Mouse (Mus musculus) lung, postnatal 0 days (tissue): ENCODE measurements at regions not wholly inside any gene's neighbourhood (a gene's known extent, or its start where the extent isn't known, plus 50 kb on each side); places are given as distances from the start of the nearest gene placed in this dataset.

Experiments used
- ATAC-seq: fragments of 200-750 bp; cut with Nextera tagmentation; 2 replicates; pipeline ENCODE4 v1.8.0; 2017; ENCODE audit warnings: moderate library complexity
- DNase-seq: peaks from one replicate; pipeline ENCODE4 v3.0.0-alpha.2; 2016; ENCODE audit warnings: low spot score
- H3K27ac ChIP-seq: fragments of 300-500 bp; sonication (generic); 2 replicates; pipeline ENCODE4 v1.5.1; 2014; ENCODE audit warnings: antibody characterized with exemption, mild to moderate bottlenecking, low read length, mixed read lengths
- H3K27me3 ChIP-seq: fragments of 300-500 bp; sonication (generic); replicated peaks from 2 replicates; pipeline ENCODE4 v1.6.1; 2014; ENCODE audit warnings: low read length, mixed read lengths; ENCODE audit not compliant: insufficient read depth
- H3K36me3 ChIP-seq: fragments of 300-500 bp; sonication (generic); 2 replicates; pipeline ENCODE4 v1.6.1; 2014; ENCODE audit warnings: low read length, mixed read lengths; ENCODE audit not compliant: insufficient read depth
- H3K4me1 ChIP-seq: fragments of 300-500 bp; sonication (generic); 2 replicates; pipeline ENCODE4 v1.6.1; 2014; ENCODE audit warnings: antibody characterized with exemption, low read depth, low read length, mixed read lengths; ENCODE audit not compliant: insufficient read depth
- H3K4me2 ChIP-seq: fragments of 300-500 bp; sonication (generic); replicated peaks from 2 replicates; pipeline ENCODE4 v1.6.1; 2014; ENCODE audit warnings: low read depth, mild to moderate bottlenecking, low read length, moderate library complexity, mixed read lengths
- H3K4me3 ChIP-seq: fragments of 300-500 bp; sonication (generic); 2 replicates; pipeline ENCODE4 v1.5.1; 2014; ENCODE audit warnings: low read depth, low read length
- H3K9ac ChIP-seq: fragments of 300-500 bp; sonication (generic); replicated peaks from 2 replicates; pipeline ENCODE4 v1.6.1; 2014; ENCODE audit warnings: low read depth, mild to moderate bottlenecking
- H3K9me3 ChIP-seq: fragments of 300-500 bp; sonication (generic); 2 replicates; pipeline ENCODE4 v1.6.1; 2016; ENCODE audit warnings: low read length, mixed read lengths
- CTCF ChIP-seq: IDR thresholded peaks from 2 replicates; pipeline ENCODE4 v1.5.1; 2016; ENCODE audit warnings: antibody characterized with exemption, mild to moderate bottlenecking
- EP300 ChIP-seq: IDR thresholded peaks from 2 replicates; pipeline ENCODE4 v1.6.1; 2016; ENCODE audit warnings: antibody characterized with exemption, mild to moderate bottlenecking, control low read depth
- WGBS: fragments of 180-500 bp; shearing (Covaris S2); extraction: QIAGEN DNeasy Blood & Tissue Kit; methylation state at CpG from one replicate; pipeline ENCODE4 v1.1.7; 2014; 5-methylcytosine and 5-hydroxymethylcytosine counted together

GRCm38 (mm10) chr10:9544041-9544786 lies 130.8 kb downstream of the Samd5 start:
- Histone ChIP-seq H3K27ac (no peak overlapping the region), H3K36me3 (no peaks in the 10 kb centered on the region), H3K9me3 (no peaks in the 10 kb centered on the region), H3K4me3 (no peak overlapping the region), H3K4me2 (no peak overlapping the region), H3K4me1 (no peaks in the 10 kb centered on the region), H3K27me3 (no peaks in the 10 kb centered on the region), H3K9ac (no peak overlapping the region)
- DNase-seq: no peak
- TF ChIP-seq EP300: no peak
- TF ChIP-seq CTCF: no peak
- 58% methylated on average over 4 of the region's 4 CpGs for WGBS
- ATAC-seq: no peak

GRCm38 (mm10) chr10:9541579-9541978 lies 133.4 kb downstream of the Samd5 start:
- no peak for DNase-seq
- Histone ChIP-seq H3K4me3 (no peak overlapping the region), H3K27me3 (no peaks in the 10 kb centered on the region), H3K4me2 (no peak overlapping the region), H3K9me3 (no peaks in the 10 kb centered on the region), H3K36me3 (no peaks in the 10 kb centered on the region), H3K9ac (no peak overlapping the region), H3K4me1 (no peaks in the 10 kb centered on the region), H3K27ac (no peak overlapping the region)
- ATAC-seq: no peak
- TF ChIP-seq CTCF: no peak
- no peak for TF ChIP-seq EP300
- WGBS: 50% methylated on average over 1 of the region's 1 CpGs

- 75% methylated on average over 3 of the region's 3 CpGs for WGBS
- H3K4me3 ChIP-seq: no peak overlapping the region
- TF ChIP-seq EP300: no peak
- no peak for TF ChIP-seq CTCF
- no peak overlapping the region for H3K4me2 ChIP-seq
- DNase-seq (peak; percentile 53), ATAC-seq (peak; percentile 49)
- no peaks in the 10 kb centered on the region for H3K9me3 ChIP-seq
- no peak overlapping the region for H3K9ac ChIP-seq
- H3K36me3 ChIP-seq: no peaks in the 10 kb centered on the region
- no peaks in the 10 kb centered on the region for H3K4me1 ChIP-seq
- no peaks in the 10 kb centered on the region for H3K27me3 ChIP-seq
- H3K27ac ChIP-seq: no peak overlapping the region
Measured at GRCm38 (mm10) chr10:9537686-9538085, 137.3 kb downstream of the Samd5 start.

DNA sequence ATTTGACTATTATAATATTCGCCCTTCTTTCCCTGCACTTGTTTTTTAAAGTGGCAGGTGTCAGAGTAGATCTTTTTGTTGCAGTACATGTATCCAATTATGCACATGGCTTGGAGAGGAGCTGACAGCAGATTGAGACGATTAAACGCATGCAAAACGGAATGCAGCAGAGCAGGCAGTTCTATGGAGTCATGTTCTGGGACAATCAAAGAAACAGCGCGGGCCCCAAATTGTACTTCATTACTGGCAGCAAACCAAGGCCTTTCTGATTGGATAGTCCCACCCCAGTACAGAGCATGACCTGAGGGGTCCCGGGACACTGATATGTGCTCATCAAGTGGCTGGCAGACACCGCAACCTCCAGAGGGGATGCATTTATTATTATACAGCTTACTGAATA lies 140.5 kb downstream of the Samd5 start:
- Histone ChIP-seq H3K4me2 (no peak overlapping the region), H3K27me3 (no peaks in the 10 kb centered on the region), H3K9me3 (no peaks in the 10 kb centered on the region), H3K4me1 (no peaks in the 10 kb centered on the region), H3K36me3 (no peaks in the 10 kb centered on the region), H3K4me3 (no peak overlapping the region), H3K9ac (no peak overlapping the region), H3K27ac (no peak overlapping the region)
- TF ChIP-seq EP300 (no peak), CTCF (no peak)
- WGBS: 64% methylated on average over 8 of the region's 8 CpGs
- no peak for ATAC-seq
- DNase-seq: no peak

DNA sequence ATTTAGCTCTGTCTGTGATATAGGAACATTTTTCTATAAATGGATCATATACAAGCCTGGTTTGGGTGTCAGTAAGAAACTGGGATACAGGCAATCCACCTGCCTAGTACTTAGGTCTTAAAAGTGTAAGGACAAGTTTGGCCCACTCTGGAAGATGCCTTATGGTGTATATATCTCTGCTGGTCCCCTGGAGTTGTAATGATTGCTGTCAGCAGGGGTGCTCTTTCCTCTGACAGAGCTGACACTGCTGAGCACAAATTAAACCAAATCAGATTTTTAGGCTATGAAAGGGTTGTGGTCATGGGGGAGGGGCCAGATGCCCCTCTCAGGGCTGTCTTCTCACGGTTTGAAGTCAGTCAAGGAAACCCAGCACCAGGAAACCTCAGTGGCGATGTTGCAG lies 141.7 kb downstream of the Samd5 start:
- no peak overlapping the region for H3K4me2 ChIP-seq
- H3K9ac ChIP-seq: no peak overlapping the region
- no peaks in the 10 kb centered on the region for H3K4me1 ChIP-seq
- no peaks in the 10 kb centered on the region for H3K36me3 ChIP-seq
- H3K27ac ChIP-seq: no peak overlapping the region
- H3K4me3 ChIP-seq: no peak overlapping the region
- no peak for DNase-seq
- H3K27me3 ChIP-seq: no peaks in the 10 kb centered on the region
- 70% methylated on average over 2 of the region's 2 CpGs for WGBS
- ATAC-seq: no peak
- no peaks in the 10 kb centered on the region for H3K9me3 ChIP-seq
- TF ChIP-seq CTCF (no peak), EP300 (no peak)

GRCm38 (mm10) chr10:9531931-9532330 lies 143.1 kb downstream of the Samd5 start:
- H3K4me2 ChIP-seq: no peak overlapping the region
- no peak overlapping the region for H3K9ac ChIP-seq
- H3K27me3 ChIP-seq: no peaks in the 10 kb centered on the region
- no peak for DNase-seq
- no peaks in the 10 kb centered on the region for H3K9me3 ChIP-seq
- TF ChIP-seq EP300: no peak
- TF ChIP-seq CTCF: no peak
- H3K4me1 ChIP-seq: no peaks in the 10 kb centered on the region
- no peak overlapping the region for H3K4me3 ChIP-seq
- no peak for ATAC-seq
- 65% methylated on average over 5 of the region's 5 CpGs for WGBS
- no peaks in the 10 kb centered on the region for H3K36me3 ChIP-seq
- H3K27ac ChIP-seq: no peak overlapping the region

DNA sequence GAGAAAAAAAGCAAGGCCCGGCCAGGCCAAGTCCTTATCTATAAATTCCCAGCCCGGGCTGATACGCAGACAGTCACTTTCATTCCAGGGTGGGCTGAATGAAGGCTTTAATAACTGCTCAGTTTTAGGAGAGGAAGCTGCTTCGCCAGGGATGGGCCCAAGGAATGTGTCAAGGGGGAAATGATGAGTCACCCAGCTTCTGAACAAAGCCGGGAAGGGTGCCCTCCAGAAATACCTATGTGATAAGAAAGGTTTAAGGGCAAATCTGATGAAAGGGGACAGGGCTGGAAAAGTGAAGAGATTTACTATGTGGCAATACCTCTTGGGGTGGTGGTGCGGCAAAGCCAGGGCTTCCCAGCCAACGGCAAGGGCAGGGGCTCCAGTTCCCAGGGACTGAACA lies 145.6 kb downstream of the Samd5 start:
- ATAC-seq (peak; percentile 84), DNase-seq (peak; percentile 72)
- Histone ChIP-seq H3K4me3 (no peak overlapping the region), H3K27me3 (no peaks in the 10 kb centered on the region), H3K4me1 (no peaks in the 10 kb centered on the region), H3K4me2 (no peak overlapping the region), H3K27ac (no peak overlapping the region), H3K9ac (no peak overlapping the region), H3K36me3 (no peaks in the 10 kb centered on the region), H3K9me3 (no peaks in the 10 kb centered on the region)
- 15% methylated on average over 7 of the region's 7 CpGs for WGBS
- TF ChIP-seq CTCF (no peak), EP300 (peak; percentile 87)
